Mouse (Mus musculus) stomach, embryonic 15.5 days (tissue): ENCODE data around the gene Cpne6. TPM values are rescaled to one million over a fixed set of nuclear protein-coding genes. Genes with fewer than 3 reads are reported as not detected.
A peak's percentile ranks its signal among the peaks of the same experiment; 100 is the strongest.

Experiments used
- ATAC-seq: fragments of 200-750 bp; cut with Nextera tagmentation; 2 replicates; pipeline ENCODE4 v1.8.0; 2017; ENCODE audit warnings: low read depth, moderate number of reproducible peaks, moderate TSS enrichment; ENCODE audit not compliant: insufficient read depth, low FRiP score
- H3K27ac ChIP-seq: fragments of 300-500 bp; sonication (generic); 2 replicates; pipeline ENCODE4 v1.5.1; 2015; ENCODE audit warnings: mild to moderate bottlenecking, inconsistent platforms
- H3K27me3 ChIP-seq: fragments of 300-500 bp; sonication (generic); replicated peaks from 2 replicates; pipeline ENCODE4 v1.6.1; 2015; ENCODE audit warnings: inconsistent platforms
- H3K36me3 ChIP-seq: fragments of 300-500 bp; sonication (generic); 2 replicates; pipeline ENCODE4 v1.6.1; 2015; ENCODE audit warnings: inconsistent platforms
- H3K4me1 ChIP-seq: fragments of 300-500 bp; sonication (generic); 2 replicates; pipeline ENCODE4 v1.6.1; 2015; ENCODE audit warnings: inconsistent platforms
- H3K4me2 ChIP-seq: fragments of 300-500 bp; sonication (generic); 2 replicates; pipeline ENCODE4 v1.6.1; 2015; ENCODE audit warnings: mild to moderate bottlenecking, inconsistent platforms
- H3K4me3 ChIP-seq: fragments of 300-500 bp; sonication (generic); replicated peaks from 2 replicates; pipeline ENCODE4 v1.5.1; 2015; ENCODE audit warnings: inconsistent platforms
- H3K9ac ChIP-seq: fragments of 300-500 bp; sonication (generic); 2 replicates; pipeline ENCODE4 v1.6.1; 2015; ENCODE audit warnings: inconsistent platforms
- H3K9me3 ChIP-seq: fragments of 300-500 bp; sonication (generic); 2 replicates; pipeline ENCODE4 v1.6.1; 2016; ENCODE audit warnings: inconsistent platforms
- WGBS: fragments of 180-500 bp; shearing (Covaris S2); methylation state at CpG from one replicate; pipeline ENCODE4 v1.1.7; 2015; 5-methylcytosine and 5-hydroxymethylcytosine counted together
- polyA plus RNA-seq: library from polyadenylated mRNA; unstranded; fragments of >200 nt; fragmentation: Nextera tagmentation; extraction: Ambion mirVana; gene quantifications from 2 replicates; pipeline ENCODE4 v1.2.1, GENCODE M21; 2015

Gene Cpne6
- polyA plus RNA-seq, 1 experiment from 2014 or later = 0.42 TPM

DNA sequence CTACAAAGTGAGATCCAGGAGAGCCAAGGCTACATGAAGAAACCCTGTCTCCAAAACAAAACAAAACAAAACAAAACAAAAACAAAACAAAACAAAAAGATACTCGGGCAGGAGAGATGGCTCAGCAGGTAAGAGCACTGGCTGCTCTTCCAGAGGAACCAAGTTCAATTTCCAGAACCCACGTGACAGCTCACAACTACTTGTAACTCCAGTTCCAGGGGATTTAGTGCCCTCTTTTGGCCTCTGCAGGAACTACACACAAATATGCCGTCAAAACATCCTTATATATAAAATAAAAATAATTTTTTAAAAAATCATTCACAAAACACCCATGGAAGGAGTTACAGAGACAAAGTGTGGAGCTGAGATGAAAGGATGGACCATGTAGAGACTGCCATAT, 17.7 kb downstream of the Cpne6 start:
- H3K27me3 ChIP-seq = peaks cover 12% of the 10 kb centered on the region; the same call in 1 of the 2 replicates
- 24% methylated on average over 3 of the region's 3 CpGs for WGBS
- H3K36me3 ChIP-seq = no peaks in the 10 kb centered on the region
- H3K9me3 ChIP-seq = no peaks in the 10 kb centered on the region
- no peak overlapping the region for H3K4me3 ChIP-seq
- no peak overlapping the region for H3K4me2 ChIP-seq
- no peak for ATAC-seq
- H3K4me1 ChIP-seq = no peaks in the 10 kb centered on the region
- no peak overlapping the region for H3K27ac ChIP-seq
- no peak overlapping the region for H3K9ac ChIP-seq

- ATAC-seq = no peak
- 0 out of 2 replicates have a peak, but pooled peaks cover 12% of the 10 kb centered on the region for H3K4me1 ChIP-seq
- H3K36me3 ChIP-seq = no peaks in the 10 kb centered on the region
- no peak overlapping the region for H3K27ac ChIP-seq
- 49% methylated on average over 6 of the region's 6 CpGs for WGBS
- H3K4me3 ChIP-seq = no peak overlapping the region
- H3K9ac ChIP-seq = no peak overlapping the region
- no peak overlapping the region for H3K4me2 ChIP-seq
- H3K27me3 ChIP-seq = no peaks in the 10 kb centered on the region
- H3K9me3 ChIP-seq = no peaks in the 10 kb centered on the region
These were observed 26.0 kb downstream of the Cpne6 start for GRCm38 (mm10) chr14:55536116-55536745.

DNA sequence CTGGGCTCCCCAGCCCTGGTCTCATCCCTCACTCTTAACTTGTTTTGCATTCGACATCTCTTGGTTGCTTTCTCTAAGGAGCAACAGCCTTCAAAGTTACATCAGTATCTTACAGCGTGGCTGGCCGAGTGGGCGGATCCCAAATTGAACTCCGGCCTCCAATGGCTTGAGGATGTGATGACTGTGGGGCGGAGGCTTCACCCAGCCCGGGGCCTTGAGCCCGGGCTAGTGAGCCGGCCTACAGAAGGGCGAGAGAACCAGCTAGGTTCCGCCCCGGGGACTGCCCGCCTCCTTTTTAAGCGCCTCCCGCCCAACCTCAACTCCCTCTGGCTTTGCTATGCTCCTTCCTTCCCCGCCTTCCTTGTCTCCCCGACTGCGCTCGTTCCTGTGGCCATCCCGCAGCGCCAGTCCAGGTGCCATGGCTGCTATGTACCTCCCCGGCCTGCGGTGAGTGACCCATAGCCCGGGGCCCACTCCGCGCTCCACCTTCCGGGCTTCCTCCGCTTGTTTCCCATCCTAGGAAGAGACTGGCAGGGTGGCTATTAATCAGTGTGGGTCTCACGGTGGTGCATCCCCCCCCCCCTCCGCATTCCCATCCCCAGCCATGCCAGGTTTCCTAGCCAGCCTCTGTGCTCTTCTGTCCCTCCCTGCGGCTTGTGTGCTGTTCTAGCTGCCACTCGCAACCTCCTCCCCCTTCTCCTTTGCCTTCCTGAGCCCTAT, 30.0 kb downstream of the Cpne6 start, which contains the start of gene Pck2:
TSS of gene Pck2 (plus strand) at position 200 of the 720 bp plus-strand sequence.
- Histone ChIP-seq H3K27ac (peak within 1 kb of the TSS; percentile 95), H3K9ac (peak within 1 kb of the TSS; percentile 76), H3K36me3 (peaks cover 12% of the 10 kb centered on the region; the same call in 1 of the 2 replicates), H3K4me2 (peak within 1 kb of the TSS; percentile 82), H3K9me3 (no peaks in the 10 kb centered on the region), H3K4me3 (peak within 1 kb of the TSS; percentile 73), H3K4me1 (peaks cover 18% of the 10 kb centered on the region; the same call in 1 of the 2 replicates), H3K27me3 (no peaks in the 10 kb centered on the region)
- ATAC-seq = peak; percentile 95
- under 1% methylated on average over 32 of the region's 32 CpGs for WGBS

GRCm38 (mm10) chr14:55540787-55541321, 30.6 kb downstream of the Cpne6 start:
- ATAC-seq = peak; percentile 31
- Histone ChIP-seq H3K9me3 (no peaks in the 10 kb centered on the region), H3K36me3 (peaks cover 17% of the 10 kb centered on the region; the same call in 1 of the 2 replicates), H3K9ac (peak overlapping the region; percentile 76; the same call in 1 of the 2 replicates), H3K4me3 (peak overlapping the region; percentile 73), H3K27me3 (no peaks in the 10 kb centered on the region), H3K4me1 (peaks cover 18% of the 10 kb centered on the region; the same call in 1 of the 2 replicates), H3K4me2 (peak overlapping the region; percentile 82), H3K27ac (peak overlapping the region; percentile 95)
- WGBS = 2% methylated on average over 10 of the region's 10 CpGs

DNA sequence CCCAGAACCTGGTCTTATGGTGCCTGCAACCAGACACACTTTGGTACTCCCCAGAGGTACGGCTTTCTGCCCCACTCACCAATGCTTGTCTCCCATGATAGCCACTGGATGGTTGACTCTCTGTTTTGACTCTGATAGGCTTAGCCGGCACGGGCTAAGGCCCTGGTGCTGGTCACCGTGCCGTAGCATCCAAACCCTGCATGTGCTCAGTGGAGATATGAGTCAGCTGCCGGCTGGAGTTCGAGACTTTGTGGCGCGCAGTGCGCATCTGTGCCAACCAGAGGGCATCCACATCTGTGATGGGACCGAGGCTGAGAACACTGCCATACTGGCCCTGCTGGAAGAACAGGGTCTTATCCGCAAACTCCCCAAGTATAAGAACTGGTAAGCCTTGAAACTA, 32.0 kb downstream of the Cpne6 start:
- Histone ChIP-seq H3K4me2 (no peak overlapping the region), H3K4me1 (peaks cover 18% of the 10 kb centered on the region; the same call in 1 of the 2 replicates), H3K36me3 (peaks cover 28% of the 10 kb centered on the region; the same call in 1 of the 2 replicates), H3K27ac (no peak overlapping the region), H3K27me3 (no peaks in the 10 kb centered on the region), H3K9me3 (no peaks in the 10 kb centered on the region), H3K9ac (no peak overlapping the region), H3K4me3 (no peak overlapping the region)
- WGBS = 91% methylated on average over 12 of the region's 12 CpGs
- no peak for ATAC-seq

- Histone ChIP-seq H3K9me3 (no peaks in the 10 kb centered on the region), H3K9ac (no peak overlapping the region), H3K4me1 (peaks cover 17% of the 10 kb centered on the region; the same call in 1 of the 2 replicates), H3K27ac (no peak overlapping the region), H3K27me3 (no peaks in the 10 kb centered on the region), H3K4me3 (no peak overlapping the region), H3K36me3 (peaks cover 45% of the 10 kb centered on the region), H3K4me2 (no peak overlapping the region)
- WGBS = 80% methylated on average over 9 of the region's 9 CpGs
- no peak for ATAC-seq
These were observed 34.1 kb downstream of the Cpne6 start for GRCm38 (mm10) chr14:55544334-55544733.

DNA sequence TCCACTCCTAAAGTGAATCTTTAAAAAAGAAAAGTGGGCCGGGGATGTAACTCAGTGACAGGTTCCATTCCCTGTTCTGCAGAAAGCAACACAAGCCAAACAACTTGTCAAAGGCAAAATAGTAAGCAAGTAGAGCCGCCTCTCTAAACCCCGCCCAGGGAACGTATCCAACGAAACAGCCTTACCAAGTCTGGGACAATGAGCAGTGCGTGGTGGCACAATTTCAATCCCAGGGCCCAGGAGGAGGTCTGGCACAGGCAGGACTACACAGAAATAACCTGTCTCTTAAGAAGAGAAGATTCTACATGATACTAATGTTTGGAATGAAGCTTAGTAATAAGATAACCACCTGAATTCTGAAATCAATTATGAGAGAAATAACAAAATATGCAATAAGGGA, 39.9 kb downstream of the Cpne6 start:
- Histone ChIP-seq H3K9me3 (no peaks in the 10 kb centered on the region), H3K9ac (no peak overlapping the region), H3K4me2 (no peak overlapping the region), H3K27me3 (no peaks in the 10 kb centered on the region), H3K4me3 (no peak overlapping the region), H3K36me3 (peaks cover 35% of the 10 kb centered on the region), H3K4me1 (no peaks in the 10 kb centered on the region), H3K27ac (no peak overlapping the region)
- WGBS = 82% methylated on average over 6 of the region's 6 CpGs
- ATAC-seq = no peak

GRCm38 (mm10) chr14:55551347-55551746, 41.1 kb downstream of the Cpne6 start:
- Histone ChIP-seq H3K4me3 (no peak overlapping the region), H3K9me3 (no peaks in the 10 kb centered on the region), H3K27me3 (no peaks in the 10 kb centered on the region), H3K27ac (no peak overlapping the region), H3K9ac (no peak overlapping the region), H3K4me2 (no peak overlapping the region), H3K4me1 (no peaks in the 10 kb centered on the region), H3K36me3 (peaks cover 25% of the 10 kb centered on the region)
- WGBS = 67% methylated on average over 5 of the region's 5 CpGs
- ATAC-seq = no peak

DNA sequence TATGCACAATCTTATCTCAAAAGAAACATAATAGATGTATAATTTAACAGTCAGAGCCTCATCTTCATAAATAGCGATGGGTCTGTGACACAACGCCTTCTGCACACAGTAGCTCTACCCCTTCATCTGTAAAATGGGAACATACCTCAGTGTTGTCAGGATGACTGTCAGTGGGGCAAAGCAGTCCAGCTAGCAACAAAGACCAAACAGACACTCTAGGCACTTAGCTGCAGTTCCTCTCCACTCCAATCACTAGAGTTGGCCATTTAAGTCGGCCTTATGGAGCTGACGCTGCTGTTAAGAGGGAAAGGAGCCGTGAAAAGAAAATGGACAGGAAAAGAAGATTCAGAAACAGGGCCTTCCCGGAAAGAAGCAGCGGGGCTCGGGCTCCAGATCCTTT, 41.5 kb downstream of the Cpne6 start:
- Histone ChIP-seq H3K9me3 (no peaks in the 10 kb centered on the region), H3K4me3 (no peak overlapping the region), H3K36me3 (peaks cover 21% of the 10 kb centered on the region), H3K4me2 (no peak overlapping the region), H3K9ac (no peak overlapping the region), H3K27me3 (no peaks in the 10 kb centered on the region), H3K4me1 (no peaks in the 10 kb centered on the region), H3K27ac (no peak overlapping the region)
- 88% methylated on average over 8 of the region's 8 CpGs for WGBS
- ATAC-seq = no peak

- peaks cover 7% of the 10 kb centered on the region; the same call in 1 of the 2 replicates for H3K4me1 ChIP-seq
- no peak overlapping the region for H3K4me2 ChIP-seq
- ATAC-seq = no peak
- no peak overlapping the region for H3K27ac ChIP-seq
- no peak overlapping the region for H3K4me3 ChIP-seq
- H3K9me3 ChIP-seq = no peaks in the 10 kb centered on the region
- H3K27me3 ChIP-seq = no peaks in the 10 kb centered on the region
- H3K9ac ChIP-seq = no peak overlapping the region
- no peaks in the 10 kb centered on the region; the same call in 1 of the 2 replicates for H3K36me3 ChIP-seq
These were observed 44.4 kb downstream of the Cpne6 start for GRCm38 (mm10) chr14:55554635-55555034.

- Histone ChIP-seq H3K9ac (no peak overlapping the region), H3K27ac (no peak overlapping the region), H3K4me2 (no peak overlapping the region), H3K36me3 (no peaks in the 10 kb centered on the region; the same call in 1 of the 2 replicates), H3K4me3 (no peak overlapping the region), H3K4me1 (peaks cover 7% of the 10 kb centered on the region; the same call in 1 of the 2 replicates), H3K27me3 (no peaks in the 10 kb centered on the region), H3K9me3 (no peaks in the 10 kb centered on the region)
- 75% methylated on average over 3 of the region's 3 CpGs for WGBS
- ATAC-seq = no peak
These were observed 45.5 kb downstream of the Cpne6 start for GRCm38 (mm10) chr14:55555788-55556187.

GRCm38 (mm10) chr14:55557003-55557402, 46.8 kb downstream of the Cpne6 start:
- Histone ChIP-seq H3K27ac (peak overlapping the region; percentile 84), H3K36me3 (no peaks in the 10 kb centered on the region), H3K4me2 (0 out of 2 replicates have a peak overlapping the region, but pooled peaks have one; percentile 16), H3K27me3 (no peaks in the 10 kb centered on the region), H3K9ac (no peak overlapping the region), H3K9me3 (no peaks in the 10 kb centered on the region), H3K4me1 (peaks cover 17% of the 10 kb centered on the region), H3K4me3 (no peak overlapping the region)
- no peak for ATAC-seq
- WGBS = 22% methylated on average over 5 of the region's 5 CpGs
